Mouse (Mus musculus): ENCODE data around the gene Cd160.

Gene Cd160

GRCm38 (mm10) chr3:96759695-96760094 lies 69.5 kb downstream of the Cd160 start:
- no peaks in the 10 kb centered on the region for H3K27me3 ChIP-seq (ENCODE audit: control insufficient read depth, insufficient read depth, low read length, poor library complexity, severe bottlenecking)
- no peak for DNase-seq (ENCODE audit: low read depth, low spot score)

GRCm38 (mm10) chr3:96757691-96758090 lies 71.5 kb downstream of the Cd160 start:
- H3K36me3 ChIP-seq (ENCODE audit: control insufficient read depth, insufficient read depth, low read length, poor library complexity, severe bottlenecking): 0 out of 2 replicates have a peak, but pooled peaks cover 2% of the 10 kb centered on the region
- H3K27me3 ChIP-seq (ENCODE audit: control insufficient read depth, insufficient read depth, low read length, poor library complexity, severe bottlenecking): no peaks in the 10 kb centered on the region
- no peak for DNase-seq (ENCODE audit: low read depth, low spot score)

More at GRCm38 (mm10) chr3:96759695-96760094, 69.5 kb downstream of the Cd160 start:
- H3K36me3 ChIP-seq (ENCODE audit: control insufficient read depth, insufficient read depth, low read length, poor library complexity, severe bottlenecking): peaks cover 5% of the 10 kb centered on the region; the same call in 1 of the 2 replicates

- DNase-seq (ENCODE audit: low read depth, low spot score): no peak
- no peaks in the 10 kb centered on the region for H3K36me3 ChIP-seq (ENCODE audit: control insufficient read depth, insufficient read depth, low read length, poor library complexity, severe bottlenecking)
- no peaks in the 10 kb centered on the region for H3K27me3 ChIP-seq (ENCODE audit: control insufficient read depth, insufficient read depth, low read length, poor library complexity, severe bottlenecking)
Measured at GRCm38 (mm10) chr3:96755935-96756334, 73.2 kb downstream of the Cd160 start.
